Mouse (Mus musculus) C3H10T1/2 (cell line): Measurements from ENCODE around the gene Olfr1310. TPM values are rescaled to one million over a fixed set of nuclear protein-coding genes. Genes with fewer than 3 reads are reported as not detected.

Source experiments
- polyA plus RNA-seq, 2 experiments: library from polyadenylated mRNA; unstranded; fragments of >200 nt; fragmentation: generic; extraction: Trizol; gene quantifications; one replicate each; pipeline ENCODE4 v1.2.1; 2012; ENCODE audit warnings: missing spikeins in 2 of 2

Gene Olfr1310
- not detected for polyA plus RNA-seq

GRCm38 (mm10) chr2:112012608-112013007 is at the start of gene Olfr1310:
Gene Olfr1310 (minus strand): TSS chr2:112012708.

GRCm38 (mm10) chr2:112050138-112050537 is 37.6 kb upstream of the Olfr1310 start, which contains the start of gene Olfr1312:
Gene Olfr1312 (minus strand): TSS chr2:112050238.

GRCm38 (mm10) chr2:112024312-112024711 is 11.8 kb upstream of the Olfr1310 start, which contains the start of gene Olfr1311:
Gene Olfr1311 (minus strand): TSS chr2:112024412.

GRCm38 (mm10) chr2:111990181-111990580 is 22.3 kb downstream of the Olfr1310 start, which contains the start of gene Olfr1309:
Gene Olfr1309 (minus strand): TSS chr2:111990281.

GRCm38 (mm10) chr2:111964844-111965243 is 47.7 kb downstream of the Olfr1310 start, which contains the start of gene Olfr1308:
Gene Olfr1308 (minus strand): TSS chr2:111964944.

Other genes with a start within 250 kb of the Olfr1310 start
- not detected for gene Olfr1302, start 235.3 kb downstream of the Olfr1310 start, polyA plus RNA-seq
- gene Olfr1303, start 192.4 kb downstream of the Olfr1310 start, polyA plus RNA-seq, result not detected
- not detected for gene Olfr1305, start 135.6 kb downstream of the Olfr1310 start, polyA plus RNA-seq
- gene Olfr1306, start 96.4 kb downstream of the Olfr1310 start, polyA plus RNA-seq, result not detected
- not detected for gene Olfr1307, start 63.3 kb downstream of the Olfr1310 start, polyA plus RNA-seq
- gene Olfr1308, start 47.8 kb downstream of the Olfr1310 start, polyA plus RNA-seq, result not detected
- not detected for gene Olfr1309, start 22.4 kb downstream of the Olfr1310 start, polyA plus RNA-seq
- gene Olfr1311, start 11.7 kb upstream of the Olfr1310 start, polyA plus RNA-seq, result not detected
- gene Olfr1312, start 37.5 kb upstream of the Olfr1310 start, polyA plus RNA-seq, result not detected
- not detected for gene Olfr1313, start 65.1 kb upstream of the Olfr1310 start, polyA plus RNA-seq
- gene Olfr1314, start 84.1 kb upstream of the Olfr1310 start, polyA plus RNA-seq, result under 1 TPM; 0.02 to 0.08 TPM
- under 1 TPM in 1 of 2 experiments, not detected in 1; 0.04 TPM for gene Olfr1315-ps1, start 102.7 kb upstream of the Olfr1310 start, polyA plus RNA-seq
- gene Olfr1316, start 122.3 kb upstream of the Olfr1310 start, polyA plus RNA-seq, result under 1 TPM; 0.02 to 0.08 TPM
- under 1 TPM in 1 of 2 experiments, not detected in 1; 0.18 TPM for gene Olfr1317, start 127.6 kb upstream of the Olfr1310 start, polyA plus RNA-seq
- under 1 TPM in 1 of 2 experiments, not detected in 1; 0.18 TPM for gene Olfr1318, start 141.5 kb upstream of the Olfr1310 start, polyA plus RNA-seq
- 10 to 100 TPM in 1 of 2 experiments, 1 to 10 TPM in 1; 9.9 to 19.1 TPM for gene Lpcat4, start 226.8 kb upstream of the Olfr1310 start, polyA plus RNA-seq
- gene Nutm1, start 246.6 kb upstream of the Olfr1310 start, polyA plus RNA-seq, result not detected
- gene Nop10, start 249.2 kb upstream of the Olfr1310 start, polyA plus RNA-seq, result 100 to 1,000 TPM; 102 to 154 TPM